Mouse (Mus musculus): ENCODE data around the gene Sdf4. TPM values are rescaled to one million over a fixed set of nuclear protein-coding genes. Genes with fewer than 3 reads are reported as not detected.

Sdf4 gene
- polyA plus RNA-seq, 1 experiment from 2014 or later: 112 TPM

DNA sequence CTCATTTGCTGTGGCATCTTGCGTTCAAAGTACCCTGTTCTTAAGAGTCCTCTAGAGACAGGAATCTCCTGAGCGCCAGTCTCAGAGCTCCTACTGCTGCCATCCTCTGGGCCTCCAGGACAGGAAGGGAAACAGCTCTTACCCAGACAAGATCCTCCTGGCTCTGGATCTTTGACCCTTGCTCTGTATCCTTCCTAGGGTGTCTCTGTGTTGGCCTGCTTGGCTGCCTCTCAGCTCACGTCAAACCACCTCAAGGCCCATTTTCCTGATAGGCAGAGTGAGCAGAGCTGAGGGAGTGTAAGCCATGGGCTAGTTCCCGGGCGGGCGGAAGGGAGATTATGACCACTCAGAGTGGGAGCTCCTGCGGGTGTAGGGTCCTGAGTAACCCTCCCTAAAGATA is 29.6 kb upstream of the Sdf4 start:
- H3K27ac ChIP-seq (replicated peaks; ENCODE audit: low read depth, low read length): no peak overlapping the region
- ATAC-seq (ENCODE audit: low FRiP score, low TSS enrichment): no peak
- WGBS: 49% methylated on average over 7 of the region's 7 CpGs
- no peaks in the 10 kb centered on the region for H3K27me3 ChIP-seq (ENCODE audit: control insufficient read depth, insufficient read depth, low read length)
- H3K4me3 ChIP-seq (replicated peaks; ENCODE audit: low read depth, low read length): no peak overlapping the region
- H3K9ac ChIP-seq (replicated peaks; ENCODE audit: low read length): peak overlapping the region; percentile 54; the same call in 1 of the 2 replicates
- peaks cover 13% of the 10 kb centered on the region; the same call in 1 of the 2 replicates for H3K4me1 ChIP-seq (ENCODE audit: control insufficient read depth, insufficient read depth, low read length)
- DNase-seq: no peak
- H3K4me2 ChIP-seq (ENCODE audit: low read length): peak overlapping the region; percentile 63
- H3K36me3 ChIP-seq (ENCODE audit: control insufficient read depth, insufficient read depth, low read length): peaks cover 40% of the 10 kb centered on the region
- no peaks in the 10 kb centered on the region for H3K9me3 ChIP-seq (ENCODE audit: control insufficient read depth, low read length)

DNA sequence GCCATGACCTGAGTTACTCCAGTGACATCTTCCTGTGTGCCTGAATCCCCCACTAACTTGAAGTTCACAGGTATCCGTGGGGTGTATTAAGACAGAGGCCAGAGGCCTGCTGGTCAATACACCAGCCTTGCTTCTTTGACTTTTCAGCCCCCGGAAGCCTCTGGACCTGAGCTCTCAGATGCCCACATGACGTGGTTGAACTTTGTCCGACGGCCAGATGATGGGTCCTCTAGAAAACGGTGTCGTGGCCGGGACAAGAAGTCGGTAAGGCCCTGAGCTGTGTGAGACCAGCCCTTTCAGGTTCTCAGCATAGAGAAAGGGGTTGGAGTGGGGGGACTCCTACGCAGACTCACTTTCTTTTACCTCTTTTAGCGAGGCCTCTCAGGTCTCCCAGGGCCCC is 28.3 kb upstream of the Sdf4 start:
- 96% methylated on average over 11 of the region's 11 CpGs for WGBS
- Histone ChIP-seq H3K4me1 (ENCODE audit: control insufficient read depth, insufficient read depth, low read length) (peaks cover 13% of the 10 kb centered on the region; the same call in 1 of the 2 replicates), H3K36me3 (ENCODE audit: control insufficient read depth, insufficient read depth, low read length) (peaks cover 33% of the 10 kb centered on the region), H3K9ac (replicated peaks; ENCODE audit: low read length) (no peak overlapping the region), H3K4me3 (replicated peaks; ENCODE audit: low read depth, low read length) (no peak overlapping the region), H3K9me3 (ENCODE audit: control insufficient read depth, low read length) (no peaks in the 10 kb centered on the region), H3K27me3 (ENCODE audit: control insufficient read depth, insufficient read depth, low read length) (no peaks in the 10 kb centered on the region), H3K27ac (replicated peaks; ENCODE audit: low read depth, low read length) (no peak overlapping the region), H3K4me2 (ENCODE audit: low read length) (no peak overlapping the region)
- no peak for ATAC-seq (ENCODE audit: low FRiP score, low TSS enrichment)
- DNase-seq: no peak

DNA sequence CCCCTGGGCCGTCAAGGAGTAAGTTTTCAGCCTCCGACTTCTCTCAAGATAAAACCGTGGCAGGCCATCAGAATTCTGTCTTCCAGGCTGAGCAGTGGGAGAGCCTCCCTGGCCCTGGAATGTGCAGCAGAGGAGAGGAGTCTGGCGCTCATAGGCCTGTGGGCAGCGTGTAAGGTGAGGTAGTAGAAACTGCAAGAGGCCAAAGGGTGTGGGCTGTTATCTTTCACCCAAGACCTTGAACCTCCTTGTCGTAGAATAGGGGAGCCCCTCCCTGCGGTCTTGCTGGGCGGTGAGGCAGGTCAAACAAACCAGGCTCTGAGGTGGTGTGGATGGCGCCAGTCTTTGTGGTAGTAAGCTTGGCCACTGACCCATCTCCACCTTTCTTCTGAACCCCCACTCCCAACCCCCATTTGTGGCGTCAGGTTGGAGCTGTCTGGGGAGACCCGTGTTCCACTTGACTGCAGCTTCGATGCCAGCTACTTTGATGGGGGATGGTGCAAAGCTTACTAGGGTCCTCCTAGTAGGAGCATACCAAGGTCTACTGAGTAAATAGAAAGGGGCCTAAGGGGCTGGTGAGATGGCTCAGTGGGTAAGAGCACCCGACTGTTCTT is 23.5 kb upstream of the Sdf4 start:
- Histone ChIP-seq H3K9ac (replicated peaks; ENCODE audit: low read length) (no peak overlapping the region), H3K27me3 (ENCODE audit: control insufficient read depth, insufficient read depth, low read length) (no peaks in the 10 kb centered on the region), H3K4me3 (replicated peaks; ENCODE audit: low read depth, low read length) (no peak overlapping the region), H3K27ac (replicated peaks; ENCODE audit: low read depth, low read length) (no peak overlapping the region), H3K4me1 (ENCODE audit: control insufficient read depth, insufficient read depth, low read length) (no peaks in the 10 kb centered on the region), H3K9me3 (ENCODE audit: control insufficient read depth, low read length) (no peaks in the 10 kb centered on the region), H3K36me3 (ENCODE audit: control insufficient read depth, insufficient read depth, low read length) (peaks cover 21% of the 10 kb centered on the region; the same call in 1 of the 2 replicates), H3K4me2 (ENCODE audit: low read length) (no peak overlapping the region)
- no peak for DNase-seq
- ATAC-seq (ENCODE audit: low FRiP score, low TSS enrichment): no peak
- WGBS: 83% methylated on average over 13 of the region's 13 CpGs

DNA sequence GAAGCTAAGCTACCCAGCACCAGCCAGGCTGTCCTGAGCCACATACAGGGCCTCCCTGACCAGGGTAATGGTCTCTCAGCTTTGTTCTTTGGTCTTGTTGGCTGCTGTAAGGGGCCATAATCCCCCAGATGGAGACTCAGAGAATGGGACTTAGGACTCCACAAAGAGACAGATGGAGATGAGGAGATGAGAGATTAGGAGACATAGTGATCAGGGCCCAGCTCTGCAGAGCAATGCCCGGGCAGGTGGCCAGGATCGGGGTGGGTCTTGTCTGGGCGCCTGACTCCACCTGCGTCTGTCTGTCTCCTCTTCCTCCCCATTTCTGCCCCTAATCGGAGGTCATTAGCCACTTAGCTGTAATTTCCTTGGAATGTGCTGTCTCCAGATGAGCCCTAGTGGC is 22.4 kb upstream of the Sdf4 start:
- Histone ChIP-seq H3K4me2 (ENCODE audit: low read length) (no peak overlapping the region), H3K9ac (replicated peaks; ENCODE audit: low read length) (no peak overlapping the region), H3K9me3 (ENCODE audit: control insufficient read depth, low read length) (no peaks in the 10 kb centered on the region), H3K27ac (replicated peaks; ENCODE audit: low read depth, low read length) (no peak overlapping the region), H3K4me3 (replicated peaks; ENCODE audit: low read depth, low read length) (no peak overlapping the region), H3K36me3 (ENCODE audit: control insufficient read depth, insufficient read depth, low read length) (peaks cover 11% of the 10 kb centered on the region; the same call in 1 of the 2 replicates), H3K4me1 (ENCODE audit: control insufficient read depth, insufficient read depth, low read length) (no peaks in the 10 kb centered on the region), H3K27me3 (ENCODE audit: control insufficient read depth, insufficient read depth, low read length) (no peaks in the 10 kb centered on the region)
- ATAC-seq (ENCODE audit: low FRiP score, low TSS enrichment): no peak
- 85% methylated on average over 5 of the region's 5 CpGs for WGBS
- no peak for DNase-seq

DNA sequence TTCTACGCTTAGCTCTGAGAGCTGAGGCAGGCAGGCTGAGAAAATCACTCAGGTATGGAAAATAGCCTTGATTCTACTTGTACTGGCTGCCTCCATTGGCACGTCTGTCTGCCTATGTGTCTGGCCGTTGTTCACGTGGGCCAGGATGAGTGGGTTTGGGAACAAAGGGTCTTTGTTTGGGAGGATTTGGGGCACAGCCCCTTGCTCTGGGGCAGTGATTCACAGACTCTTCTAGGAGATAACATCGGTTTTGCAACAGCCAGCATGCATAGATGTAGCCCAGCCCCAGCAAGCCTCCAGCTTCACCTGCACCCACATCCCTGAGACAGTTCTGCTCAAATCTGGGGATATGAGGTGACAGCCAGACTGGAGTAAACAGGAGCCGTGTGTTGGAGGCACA is 20.0 kb upstream of the Sdf4 start:
- no peaks in the 10 kb centered on the region for H3K36me3 ChIP-seq (ENCODE audit: control insufficient read depth, insufficient read depth, low read length)
- H3K9me3 ChIP-seq (ENCODE audit: control insufficient read depth, low read length): no peaks in the 10 kb centered on the region
- no peak overlapping the region for H3K4me3 ChIP-seq (replicated peaks; ENCODE audit: low read depth, low read length)
- no peak for DNase-seq
- no peaks in the 10 kb centered on the region for H3K4me1 ChIP-seq (ENCODE audit: control insufficient read depth, insufficient read depth, low read length)
- H3K4me2 ChIP-seq (ENCODE audit: low read length): no peak overlapping the region
- no peaks in the 10 kb centered on the region for H3K27me3 ChIP-seq (ENCODE audit: control insufficient read depth, insufficient read depth, low read length)
- no peak overlapping the region for H3K27ac ChIP-seq (replicated peaks; ENCODE audit: low read depth, low read length)
- H3K9ac ChIP-seq (replicated peaks; ENCODE audit: low read length): no peak overlapping the region
- ATAC-seq (ENCODE audit: low FRiP score, low TSS enrichment): no peak
- WGBS: 38% methylated on average over 6 of the region's 6 CpGs

DNA sequence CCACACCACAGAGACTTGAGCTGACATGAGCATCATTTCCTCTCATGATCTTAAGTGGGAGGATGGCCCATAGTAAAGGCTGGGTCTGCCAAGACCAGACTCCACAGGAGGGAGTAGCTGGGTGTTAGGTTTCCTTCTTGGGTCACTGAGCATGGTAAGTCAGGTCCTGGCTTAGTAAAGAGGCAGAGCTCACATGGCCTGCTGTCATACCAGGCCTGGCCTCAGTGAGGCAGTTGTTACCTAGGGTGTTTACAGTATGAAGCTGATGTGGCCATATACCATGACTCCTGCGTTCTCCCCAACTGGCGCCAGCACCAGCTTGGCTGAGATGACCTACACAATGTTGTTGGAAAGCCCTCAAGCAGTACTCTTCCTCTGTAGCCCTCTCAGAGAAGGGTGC is 19.4 kb upstream of the Sdf4 start:
- H3K27ac ChIP-seq (replicated peaks; ENCODE audit: low read depth, low read length): no peak overlapping the region
- H3K27me3 ChIP-seq (ENCODE audit: control insufficient read depth, insufficient read depth, low read length): no peaks in the 10 kb centered on the region
- H3K4me3 ChIP-seq (replicated peaks; ENCODE audit: low read depth, low read length): no peak overlapping the region
- H3K9me3 ChIP-seq (ENCODE audit: control insufficient read depth, low read length): no peaks in the 10 kb centered on the region
- H3K36me3 ChIP-seq (ENCODE audit: control insufficient read depth, insufficient read depth, low read length): no peaks in the 10 kb centered on the region
- WGBS: 86% methylated on average over 2 of the region's 2 CpGs
- DNase-seq (no peak), ATAC-seq (ENCODE audit: low FRiP score, low TSS enrichment) (no peak)
- H3K4me2 ChIP-seq (ENCODE audit: low read length): no peak overlapping the region
- H3K9ac ChIP-seq (replicated peaks; ENCODE audit: low read length): no peak overlapping the region
- H3K4me1 ChIP-seq (ENCODE audit: control insufficient read depth, insufficient read depth, low read length): no peaks in the 10 kb centered on the region

DNA sequence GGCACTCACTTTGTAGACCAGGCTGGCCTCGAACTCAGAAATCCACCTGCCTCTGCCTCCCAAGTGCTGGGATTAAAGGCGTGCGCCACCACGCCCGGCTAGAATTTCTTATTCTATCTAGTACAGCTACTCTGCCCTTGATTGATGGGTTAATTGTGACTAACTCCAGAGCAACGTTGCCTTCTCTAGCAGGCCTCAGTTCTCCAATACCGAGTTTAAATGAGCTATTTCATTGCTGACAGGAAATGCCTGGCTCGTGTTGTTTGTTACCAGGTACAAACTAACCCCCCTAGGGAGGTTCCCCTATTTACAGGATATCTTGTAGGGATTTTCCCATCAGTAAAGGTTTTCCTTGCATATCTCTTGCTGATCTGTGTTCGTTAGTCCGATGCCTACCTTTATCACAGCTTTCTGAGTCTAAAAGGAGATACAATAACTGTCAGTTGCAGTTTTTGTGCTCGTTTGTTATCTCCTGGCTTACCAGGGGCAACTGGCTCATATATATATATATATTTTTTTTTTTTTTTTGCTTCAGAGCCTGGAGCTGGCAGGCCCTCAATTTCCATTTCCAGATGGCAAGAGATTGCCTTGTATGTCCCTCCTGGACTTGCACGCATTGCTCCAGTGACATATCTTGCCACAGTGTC is 11.1 kb upstream of the Sdf4 start:
- Histone ChIP-seq H3K4me2 (ENCODE audit: low read length) (no peak overlapping the region), H3K9ac (replicated peaks; ENCODE audit: low read length) (no peak overlapping the region), H3K27me3 (ENCODE audit: control insufficient read depth, insufficient read depth, low read length) (no peaks in the 10 kb centered on the region), H3K4me3 (replicated peaks; ENCODE audit: low read depth, low read length) (no peak overlapping the region), H3K4me1 (ENCODE audit: control insufficient read depth, insufficient read depth, low read length) (no peaks in the 10 kb centered on the region), H3K27ac (replicated peaks; ENCODE audit: low read depth, low read length) (no peak overlapping the region), H3K36me3 (ENCODE audit: control insufficient read depth, insufficient read depth, low read length) (no peaks in the 10 kb centered on the region), H3K9me3 (ENCODE audit: control insufficient read depth, low read length) (no peaks in the 10 kb centered on the region)
- ATAC-seq (ENCODE audit: low FRiP score, low TSS enrichment) (no peak), DNase-seq (no peak)
- 83% methylated on average over 11 of the region's 12 CpGs for WGBS

DNA sequence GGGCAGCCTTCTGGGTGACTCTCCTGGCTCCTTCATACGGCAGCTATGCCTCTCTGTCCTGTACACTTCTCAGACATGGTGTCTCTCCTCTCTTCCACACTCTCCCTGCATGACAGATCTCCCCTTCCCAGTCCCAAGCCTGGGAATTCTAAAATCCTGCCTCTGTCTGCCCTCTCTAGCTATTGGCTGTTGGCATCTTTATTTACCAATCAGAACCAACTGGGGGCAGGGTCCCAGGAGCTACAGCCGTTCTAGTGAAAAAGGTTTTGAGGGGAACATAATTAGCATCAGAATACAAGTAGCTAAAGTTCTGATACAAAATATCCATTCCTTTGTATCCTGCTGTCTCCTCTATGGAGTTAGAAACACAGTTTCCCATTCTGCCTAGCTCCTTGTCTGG is 8.9 kb upstream of the Sdf4 start:
- no peak overlapping the region for H3K27ac ChIP-seq (replicated peaks; ENCODE audit: low read depth, low read length)
- no peaks in the 10 kb centered on the region for H3K9me3 ChIP-seq (ENCODE audit: control insufficient read depth, low read length)
- no peaks in the 10 kb centered on the region for H3K27me3 ChIP-seq (ENCODE audit: control insufficient read depth, insufficient read depth, low read length)
- DNase-seq (peak; percentile 15), ATAC-seq (ENCODE audit: low FRiP score, low TSS enrichment) (no peak)
- H3K4me3 ChIP-seq (replicated peaks; ENCODE audit: low read depth, low read length): no peak overlapping the region
- H3K9ac ChIP-seq (replicated peaks; ENCODE audit: low read length): no peak overlapping the region
- no peaks in the 10 kb centered on the region for H3K4me1 ChIP-seq (ENCODE audit: control insufficient read depth, insufficient read depth, low read length)
- no peaks in the 10 kb centered on the region for H3K36me3 ChIP-seq (ENCODE audit: control insufficient read depth, insufficient read depth, low read length)
- no peak overlapping the region for H3K4me2 ChIP-seq (ENCODE audit: low read length)
- WGBS: 10% methylated on average over 2 of the region's 2 CpGs
